Mouse (Mus musculus): ENCODE results near the gene Lmbrd1. TPM values are rescaled to one million over a fixed set of nuclear protein-coding genes. Genes with fewer than 3 reads are reported as not detected.
A peak's percentile ranks its signal among the peaks of the same experiment; 100 is the strongest.

Lmbrd1 gene
- polyA plus RNA-seq, 1 experiment from 2014 or later = 27.1 TPM

- Histone ChIP-seq H3K9me3 (ENCODE audit: control insufficient read depth, low read length) (no peaks in the 10 kb centered on the region), H3K36me3 (ENCODE audit: control insufficient read depth, insufficient read depth, low read length) (no peaks in the 10 kb centered on the region), H3K4me2 (ENCODE audit: low read depth, low read length) (peak overlapping the region; percentile 70), H3K4me1 (ENCODE audit: control insufficient read depth, insufficient read depth, low read length) (peaks cover 3% of the 10 kb centered on the region; the same call in 1 of the 2 replicates), H3K9ac (ENCODE audit: low read depth, low read length) (peak overlapping the region; percentile 88), H3K27me3 (replicated peaks; ENCODE audit: control insufficient read depth, insufficient read depth, low read length) (no peaks in the 10 kb centered on the region), H3K4me3 (ENCODE audit: low read depth, low read length) (peak overlapping the region; percentile 82), H3K27ac (replicated peaks; ENCODE audit: low read depth, low read length) (peak overlapping the region; percentile 84)
- ATAC-seq (ENCODE audit: low read depth) = peak; percentile 23; the same call in 1 of the 2 replicates
- 4% methylated on average over 13 of the region's 13 CpGs for WGBS
- peak; percentile 34 for DNase-seq (ENCODE audit: low spot score)
Observed at GRCm38 (mm10) chr1:24679071-24679470, 641 bp downstream of the Lmbrd1 start.

- no peak for DNase-seq (ENCODE audit: low spot score)
- no peaks in the 10 kb centered on the region for H3K27me3 ChIP-seq (replicated peaks; ENCODE audit: control insufficient read depth, insufficient read depth, low read length)
- no peaks in the 10 kb centered on the region for H3K9me3 ChIP-seq (ENCODE audit: control insufficient read depth, low read length)
- no peak overlapping the region for H3K4me3 ChIP-seq (ENCODE audit: low read depth, low read length)
- no peak overlapping the region for H3K9ac ChIP-seq (ENCODE audit: low read depth, low read length)
- peaks cover 3% of the 10 kb centered on the region; the same call in 1 of the 2 replicates for H3K4me1 ChIP-seq (ENCODE audit: control insufficient read depth, insufficient read depth, low read length)
- ATAC-seq (ENCODE audit: low read depth) = no peak
- peaks cover 9% of the 10 kb centered on the region; the same call in 1 of the 2 replicates for H3K36me3 ChIP-seq (ENCODE audit: control insufficient read depth, insufficient read depth, low read length)
- H3K27ac ChIP-seq (replicated peaks; ENCODE audit: low read depth, low read length) = no peak overlapping the region
- no peak overlapping the region for H3K4me2 ChIP-seq (ENCODE audit: low read depth, low read length)
- WGBS = 96% methylated on average over 3 of the region's 3 CpGs
Observed at GRCm38 (mm10) chr1:24680991-24681390, 2.6 kb downstream of the Lmbrd1 start.

GRCm38 (mm10) chr1:24681946-24682345, 3.5 kb downstream of the Lmbrd1 start:
- Histone ChIP-seq H3K36me3 (ENCODE audit: control insufficient read depth, insufficient read depth, low read length) (peaks cover 10% of the 10 kb centered on the region; the same call in 1 of the 2 replicates), H3K9me3 (ENCODE audit: control insufficient read depth, low read length) (no peaks in the 10 kb centered on the region), H3K4me3 (ENCODE audit: low read depth, low read length) (no peak overlapping the region), H3K27me3 (replicated peaks; ENCODE audit: control insufficient read depth, insufficient read depth, low read length) (no peaks in the 10 kb centered on the region), H3K9ac (ENCODE audit: low read depth, low read length) (no peak overlapping the region), H3K4me1 (ENCODE audit: control insufficient read depth, insufficient read depth, low read length) (peaks cover 3% of the 10 kb centered on the region; the same call in 1 of the 2 replicates), H3K27ac (replicated peaks; ENCODE audit: low read depth, low read length) (no peak overlapping the region), H3K4me2 (ENCODE audit: low read depth, low read length) (no peak overlapping the region)
- ATAC-seq (ENCODE audit: low read depth) = no peak
- 61% methylated on average over 3 of the region's 3 CpGs for WGBS
- no peak for DNase-seq (ENCODE audit: low spot score)

GRCm38 (mm10) chr1:24683947-24684346, 5.5 kb downstream of the Lmbrd1 start:
- H3K4me3 ChIP-seq (ENCODE audit: low read depth, low read length) = no peak overlapping the region
- H3K9me3 ChIP-seq (ENCODE audit: control insufficient read depth, low read length) = no peaks in the 10 kb centered on the region
- no peak overlapping the region for H3K9ac ChIP-seq (ENCODE audit: low read depth, low read length)
- H3K4me1 ChIP-seq (ENCODE audit: control insufficient read depth, insufficient read depth, low read length) = peaks cover 3% of the 10 kb centered on the region; the same call in 1 of the 2 replicates
- peak; percentile 47 for DNase-seq (ENCODE audit: low spot score)
- H3K4me2 ChIP-seq (ENCODE audit: low read depth, low read length) = no peak overlapping the region
- H3K27ac ChIP-seq (replicated peaks; ENCODE audit: low read depth, low read length) = no peak overlapping the region
- H3K27me3 ChIP-seq (replicated peaks; ENCODE audit: control insufficient read depth, insufficient read depth, low read length) = no peaks in the 10 kb centered on the region
- H3K36me3 ChIP-seq (ENCODE audit: control insufficient read depth, insufficient read depth, low read length) = peaks cover 13% of the 10 kb centered on the region
- WGBS = 85% methylated on average over 1 of the region's 1 CpGs
- ATAC-seq (ENCODE audit: low read depth) = peak; percentile 97

GRCm38 (mm10) chr1:24685606-24686005, 7.2 kb downstream of the Lmbrd1 start:
- Histone ChIP-seq H3K9me3 (ENCODE audit: control insufficient read depth, low read length) (no peaks in the 10 kb centered on the region), H3K27me3 (replicated peaks; ENCODE audit: control insufficient read depth, insufficient read depth, low read length) (no peaks in the 10 kb centered on the region), H3K4me3 (ENCODE audit: low read depth, low read length) (no peak overlapping the region), H3K27ac (replicated peaks; ENCODE audit: low read depth, low read length) (no peak overlapping the region), H3K36me3 (ENCODE audit: control insufficient read depth, insufficient read depth, low read length) (peaks cover 13% of the 10 kb centered on the region), H3K9ac (ENCODE audit: low read depth, low read length) (no peak overlapping the region), H3K4me1 (ENCODE audit: control insufficient read depth, insufficient read depth, low read length) (no peaks in the 10 kb centered on the region), H3K4me2 (ENCODE audit: low read depth, low read length) (no peak overlapping the region)
- WGBS = 88% methylated on average over 7 of the region's 7 CpGs
- ATAC-seq (ENCODE audit: low read depth) = no peak
- no peak for DNase-seq (ENCODE audit: low spot score)

- Histone ChIP-seq H3K4me3 (ENCODE audit: low read depth, low read length) (no peak overlapping the region), H3K27ac (replicated peaks; ENCODE audit: low read depth, low read length) (no peak overlapping the region), H3K9ac (ENCODE audit: low read depth, low read length) (no peak overlapping the region), H3K36me3 (ENCODE audit: control insufficient read depth, insufficient read depth, low read length) (peaks cover 13% of the 10 kb centered on the region), H3K9me3 (ENCODE audit: control insufficient read depth, low read length) (no peaks in the 10 kb centered on the region), H3K27me3 (replicated peaks; ENCODE audit: control insufficient read depth, insufficient read depth, low read length) (no peaks in the 10 kb centered on the region), H3K4me1 (ENCODE audit: control insufficient read depth, insufficient read depth, low read length) (no peaks in the 10 kb centered on the region), H3K4me2 (ENCODE audit: low read depth, low read length) (no peak overlapping the region)
- 93% methylated on average over 4 of the region's 4 CpGs for WGBS
- DNase-seq (ENCODE audit: low spot score) = no peak
- no peak for ATAC-seq (ENCODE audit: low read depth)
Observed at GRCm38 (mm10) chr1:24686235-24687021, 8.0 kb downstream of the Lmbrd1 start.

GRCm38 (mm10) chr1:24697677-24698076, 19.2 kb downstream of the Lmbrd1 start:
- Histone ChIP-seq H3K36me3 (ENCODE audit: control insufficient read depth, insufficient read depth, low read length) (peaks cover 5% of the 10 kb centered on the region), H3K4me1 (ENCODE audit: control insufficient read depth, insufficient read depth, low read length) (no peaks in the 10 kb centered on the region), H3K27me3 (replicated peaks; ENCODE audit: control insufficient read depth, insufficient read depth, low read length) (no peaks in the 10 kb centered on the region), H3K4me3 (ENCODE audit: low read depth, low read length) (no peak overlapping the region), H3K9ac (ENCODE audit: low read depth, low read length) (no peak overlapping the region), H3K4me2 (ENCODE audit: low read depth, low read length) (no peak overlapping the region), H3K9me3 (ENCODE audit: control insufficient read depth, low read length) (no peaks in the 10 kb centered on the region), H3K27ac (replicated peaks; ENCODE audit: low read depth, low read length) (no peak overlapping the region)
- DNase-seq (ENCODE audit: low spot score) = no peak
- 77% methylated on average over 3 of the region's 3 CpGs for WGBS
- ATAC-seq (ENCODE audit: low read depth) = no peak

GRCm38 (mm10) chr1:24698146-24698880, 19.9 kb downstream of the Lmbrd1 start:
- no peak for ATAC-seq (ENCODE audit: low read depth)
- Histone ChIP-seq H3K9ac (ENCODE audit: low read depth, low read length) (no peak overlapping the region), H3K27me3 (replicated peaks; ENCODE audit: control insufficient read depth, insufficient read depth, low read length) (no peaks in the 10 kb centered on the region), H3K4me1 (ENCODE audit: control insufficient read depth, insufficient read depth, low read length) (no peaks in the 10 kb centered on the region), H3K9me3 (ENCODE audit: control insufficient read depth, low read length) (no peaks in the 10 kb centered on the region), H3K27ac (replicated peaks; ENCODE audit: low read depth, low read length) (no peak overlapping the region), H3K36me3 (ENCODE audit: control insufficient read depth, insufficient read depth, low read length) (peaks cover 5% of the 10 kb centered on the region), H3K4me3 (ENCODE audit: low read depth, low read length) (no peak overlapping the region), H3K4me2 (ENCODE audit: low read depth, low read length) (no peak overlapping the region)
- WGBS = 60% methylated on average over 9 of the region's 9 CpGs
- no peak for DNase-seq (ENCODE audit: low spot score)
